Mouse (Mus musculus): ENCODE data around the gene Eepd1.

- TF ChIP-seq CTCF (IDR thresholded peaks at IDR 0.05; ENCODE audit: insufficient read depth, low read length), result no peak
- no peak for TF ChIP-seq POLR2A (IDR thresholded peaks at IDR 0.05; ENCODE audit: borderline replicate concordance, extremely low read depth, low read depth, low read length)
Observed at GRCm38 (mm10) chr9:25554246-25554803, 73.0 kb downstream of the Eepd1 start.
